Mouse (Mus musculus) layer of hippocampus, postnatal 14 days (tissue): ENCODE measurements at regions not wholly inside any gene's neighbourhood (a gene's known extent, or its start where the extent isn't known, plus 50 kb on each side); places are given as distances from the start of the nearest gene placed in this dataset.

Experiments used
- DNase-seq, 2 experiments: peaks; one replicate each; pipeline ENCODE4 v3.0.0; 2021 to 2022; ENCODE audit warnings: low spot score in 2 of 2, mixed read lengths in 1 of 2

- peak; percentile 18 to 34 for DNase-seq
These were observed 312.6 kb downstream of the Mtx2 start for GRCm38 (mm10) chr2:75137983-75138745.

GRCm38 (mm10) chr2:75138746-75139060 is 313.1 kb downstream of the Mtx2 start:
- DNase-seq: no peak

GRCm38 (mm10) chr2:75139544-75139943 is 313.9 kb downstream of the Mtx2 start:
- DNase-seq: no peak

- no peak for DNase-seq
These were observed 317.1 kb downstream of the Mtx2 start for GRCm38 (mm10) chr2:75142675-75143074.

- no peak for DNase-seq
These were observed 319.3 kb downstream of the Mtx2 start for GRCm38 (mm10) chr2:75144861-75145260.

GRCm38 (mm10) chr2:75146256-75146655 is 320.7 kb downstream of the Mtx2 start:
- no peak for DNase-seq

GRCm38 (mm10) chr2:75147399-75147798 is 321.8 kb downstream of the Mtx2 start:
- no peak for DNase-seq

GRCm38 (mm10) chr2:75147967-75148366 is 322.4 kb downstream of the Mtx2 start:
- no peak for DNase-seq

GRCm38 (mm10) chr2:75149036-75149435 is 323.4 kb downstream of the Mtx2 start:
- no peak for DNase-seq

GRCm38 (mm10) chr2:75149562-75149961 is 324.0 kb downstream of the Mtx2 start:
- no peak for DNase-seq

GRCm38 (mm10) chr2:75150986-75151385 is 325.4 kb downstream of the Mtx2 start:
- peak; percentile 34 to 51 for DNase-seq

GRCm38 (mm10) chr2:75151519-75151918 is 325.9 kb downstream of the Mtx2 start:
- no peak for DNase-seq

- DNase-seq: no peak
These were observed 326.9 kb downstream of the Mtx2 start for GRCm38 (mm10) chr2:75152477-75152990.

GRCm38 (mm10) chr2:75154448-75154847 is 328.8 kb downstream of the Mtx2 start:
- DNase-seq: no peak

GRCm38 (mm10) chr2:75158581-75158980 is 333.0 kb downstream of the Mtx2 start:
- DNase-seq: no peak

GRCm38 (mm10) chr2:75161075-75161474 is 335.5 kb downstream of the Mtx2 start:
- no peak for DNase-seq

GRCm38 (mm10) chr2:75164987-75165386 is 339.4 kb downstream of the Mtx2 start:
- DNase-seq: no peak

- DNase-seq: no peak
These were observed 350.7 kb downstream of the Mtx2 start for GRCm38 (mm10) chr2:75176267-75176666.

- no peak for DNase-seq
These were observed 357.7 kb downstream of the Mtx2 start for GRCm38 (mm10) chr2:75183293-75183692.

GRCm38 (mm10) chr2:75202587-75203220 is 377.1 kb downstream of the Mtx2 start:
- DNase-seq: no peak

- DNase-seq: peak; percentile 13 to 55
These were observed 383.5 kb downstream of the Mtx2 start for GRCm38 (mm10) chr2:75208821-75209758.
